Mouse (Mus musculus) left cerebral cortex, adult 8-10 months (tissue): ENCODE results near the gene Lin7c. TPM values are rescaled to one million over a fixed set of nuclear protein-coding genes. Genes with fewer than 3 reads are reported as not detected.
A peak's percentile ranks its signal among the peaks of the same experiment; 100 is the strongest.
"Not testable (repeated sequence)": the region's sequence is repeated elsewhere in the genome, so short reads cannot be mapped to it uniquely, and the experiment has no call there.

ENCODE experiments used
- DNase-seq, 2 experiments: peaks; one replicate each; pipeline ENCODE4 v3.0.0; 2022; ENCODE audit warnings: low spot score in 2 of 2
- total RNA-seq, 4 experiments: library from RNA; stranded (reverse); gene quantifications; 2 replicates each; pipeline ENCODE4 v1.2.4; 2022

Lin7c gene
- 10 to 100 TPM; 81.6 to 85.7 (median 84.4) TPM for total RNA-seq

DNA sequence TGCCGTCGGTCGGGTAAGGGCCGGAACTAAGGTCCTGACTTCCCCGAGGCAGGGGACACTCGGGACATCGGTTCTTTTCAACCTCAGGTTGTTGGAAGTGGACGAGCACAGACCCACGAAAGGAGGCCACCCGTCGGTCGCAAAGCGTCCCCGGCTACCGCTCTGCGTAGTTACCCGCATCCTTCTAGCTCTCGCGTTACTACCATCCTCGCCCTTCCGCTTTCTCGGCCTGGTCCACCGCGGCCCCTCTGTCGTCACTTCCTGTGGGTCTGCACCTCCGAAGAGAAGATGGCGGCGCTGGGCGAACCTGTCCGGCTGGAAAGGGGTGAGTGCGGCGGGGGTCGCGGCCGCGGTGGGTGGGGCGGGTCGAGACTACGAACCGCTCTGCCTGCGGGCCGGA lies at the start of gene Lin7c:
Gene Lin7c (plus strand): TSS at position 257 of the 400 bp plus-strand sequence.
- DNase-seq = peak; percentile 84 to 93

DNA sequence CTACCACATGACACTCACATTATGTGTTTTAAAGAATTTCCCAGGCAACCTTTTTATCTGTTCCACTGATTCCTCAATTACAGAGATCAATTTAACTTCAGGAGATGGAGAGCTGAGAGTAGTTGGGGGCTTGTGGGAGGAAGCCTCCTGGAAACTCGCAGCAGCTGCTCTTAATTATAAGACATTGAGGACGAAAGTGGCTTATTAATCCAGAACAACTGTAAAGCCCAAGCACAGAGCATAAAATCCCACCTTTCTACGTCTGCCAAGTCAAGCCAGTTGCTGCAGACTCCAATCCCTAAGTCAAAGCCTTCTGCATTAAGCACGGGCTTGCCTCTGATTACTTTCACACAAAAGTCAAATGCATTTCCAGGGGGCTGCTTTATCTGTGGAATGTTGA lies 44.3 kb upstream of the Lin7c start:
- no peak for DNase-seq

DNA sequence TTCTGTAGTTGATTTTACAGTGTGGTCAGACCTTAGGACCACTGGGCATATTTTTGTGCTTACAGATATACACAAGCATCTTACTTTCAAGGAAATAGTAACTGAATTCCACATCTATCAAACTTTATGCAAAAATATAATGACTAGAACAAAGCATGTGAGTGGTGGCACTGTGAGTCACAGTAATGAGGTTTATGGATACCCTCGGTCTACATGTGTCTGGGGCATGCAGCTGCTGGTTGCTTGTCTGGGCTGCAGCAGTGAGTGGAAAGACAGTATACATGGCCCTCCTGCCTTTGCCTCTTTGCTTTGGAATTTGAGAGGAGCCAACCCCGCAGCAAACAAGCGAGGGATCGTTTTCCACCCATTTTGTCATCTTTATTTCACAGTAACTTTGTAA lies 42.3 kb upstream of the Lin7c start:
- DNase-seq = no peak

DNA sequence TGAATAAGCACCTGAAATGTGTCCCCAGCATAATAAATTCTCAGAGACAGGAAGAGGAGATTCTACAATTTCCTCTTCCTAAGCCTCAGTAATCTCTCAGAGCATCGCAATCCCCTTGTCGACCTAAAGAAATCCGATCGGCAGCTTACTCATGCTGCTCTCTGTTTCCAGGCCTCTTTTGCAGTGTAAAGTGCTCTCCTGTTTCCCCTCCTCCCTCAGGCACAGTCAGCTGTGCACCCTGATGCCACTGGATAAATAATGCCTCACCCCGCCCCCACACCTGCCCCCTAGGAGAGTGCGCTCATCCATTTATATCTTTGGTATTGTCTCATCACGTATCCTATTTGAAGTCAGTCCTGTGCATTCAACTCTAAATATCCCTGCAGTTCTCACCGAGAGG lies 41.9 kb upstream of the Lin7c start:
- no peak for DNase-seq

DNA sequence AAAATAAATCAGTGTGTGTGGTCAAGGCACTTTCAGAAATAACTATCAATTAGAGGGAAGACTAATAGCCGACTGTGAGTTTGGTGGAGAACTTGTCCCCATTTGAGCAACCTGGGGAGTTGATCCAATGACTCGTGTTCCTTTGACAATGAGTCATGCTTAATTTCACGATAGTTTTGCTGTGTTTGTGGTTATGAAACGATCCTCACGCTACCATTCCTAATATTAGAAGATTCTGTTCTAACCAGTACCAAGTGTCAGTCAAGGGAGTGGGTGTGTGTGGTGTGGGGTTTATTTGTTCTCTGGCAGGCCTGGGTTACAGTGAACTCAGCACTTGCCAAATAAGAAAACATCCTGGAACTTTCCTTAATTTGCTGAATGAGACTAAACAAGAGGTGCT lies 35.1 kb upstream of the Lin7c start:
- DNase-seq = no peak

DNA sequence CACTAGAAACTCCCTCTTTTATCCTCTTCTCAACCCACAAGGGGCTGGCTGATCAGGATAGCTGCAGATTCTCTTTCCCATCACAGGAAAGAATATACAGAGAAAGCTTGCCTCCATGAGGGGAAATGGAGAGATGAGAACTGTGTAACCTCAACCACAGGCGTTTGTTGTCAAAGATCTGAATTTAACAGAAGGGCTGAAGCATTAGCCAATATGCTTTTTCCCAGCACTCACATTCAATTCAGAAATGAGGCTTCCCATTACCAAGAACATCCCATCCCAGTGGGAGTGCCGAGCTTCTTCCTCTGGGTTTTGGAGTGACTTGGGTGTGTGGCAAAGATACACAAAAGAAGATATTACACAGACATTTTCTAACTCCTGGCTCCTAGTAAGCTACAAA lies 31.0 kb upstream of the Lin7c start:
- no peak for DNase-seq

DNA sequence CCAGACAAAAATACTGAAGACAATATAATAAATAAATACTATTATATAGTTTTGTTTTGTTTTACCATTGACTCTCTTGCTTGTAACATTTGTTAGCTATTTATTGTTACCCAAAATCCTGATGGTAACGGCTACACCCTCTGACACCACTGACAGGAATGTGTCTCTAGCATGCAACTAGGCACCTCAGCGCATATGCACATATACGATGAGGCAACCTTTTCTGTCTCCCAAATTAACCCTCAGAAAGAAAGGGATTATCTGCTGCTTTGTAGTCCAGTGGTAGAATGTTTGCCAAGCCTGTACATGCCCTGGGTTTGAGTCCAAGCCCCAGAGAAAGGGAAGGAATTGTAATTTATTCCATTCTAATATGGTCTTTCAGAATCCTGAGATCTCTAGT lies 29.8 kb upstream of the Lin7c start:
- DNase-seq = no peak

DNA sequence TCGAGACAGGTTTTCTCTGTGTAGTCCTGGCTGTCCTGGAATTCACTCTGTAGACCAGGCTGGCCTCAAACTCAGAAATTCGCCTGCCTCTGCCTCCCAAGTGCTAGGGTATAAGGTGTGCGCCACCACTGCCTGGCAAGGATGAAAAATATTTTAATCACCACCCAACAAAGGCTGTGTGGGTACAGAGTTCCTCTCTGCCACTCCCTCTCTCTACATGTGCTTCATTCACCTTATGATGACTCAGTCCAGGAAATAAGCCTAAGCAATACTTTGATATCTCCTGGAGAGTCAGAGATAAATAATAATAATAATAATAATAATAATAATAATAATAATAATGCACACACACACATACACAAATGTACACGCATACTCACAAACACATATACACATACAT lies 11.2 kb upstream of the Lin7c start:
- DNase-seq = not testable (repeated sequence)

DNA sequence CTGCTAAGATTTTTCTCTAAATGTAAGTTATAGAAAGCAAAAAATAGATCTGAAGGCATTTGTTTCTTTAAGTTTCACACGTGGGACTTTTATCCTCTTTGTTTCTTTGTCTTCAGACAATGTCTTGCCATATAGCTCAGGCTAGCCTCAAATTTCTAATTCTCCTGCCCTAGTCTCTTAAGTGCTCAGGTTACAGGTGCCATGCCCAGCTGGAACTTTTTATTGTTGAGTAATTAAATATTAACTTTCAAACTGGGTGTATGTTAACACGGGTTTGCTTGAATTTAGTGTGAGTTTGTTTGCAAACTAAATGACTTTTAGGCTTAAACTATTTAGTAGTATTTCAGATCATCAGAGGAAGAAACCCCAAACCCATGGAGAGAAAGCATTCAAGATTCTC lies 9.5 kb upstream of the Lin7c start:
- DNase-seq = no peak

DNA sequence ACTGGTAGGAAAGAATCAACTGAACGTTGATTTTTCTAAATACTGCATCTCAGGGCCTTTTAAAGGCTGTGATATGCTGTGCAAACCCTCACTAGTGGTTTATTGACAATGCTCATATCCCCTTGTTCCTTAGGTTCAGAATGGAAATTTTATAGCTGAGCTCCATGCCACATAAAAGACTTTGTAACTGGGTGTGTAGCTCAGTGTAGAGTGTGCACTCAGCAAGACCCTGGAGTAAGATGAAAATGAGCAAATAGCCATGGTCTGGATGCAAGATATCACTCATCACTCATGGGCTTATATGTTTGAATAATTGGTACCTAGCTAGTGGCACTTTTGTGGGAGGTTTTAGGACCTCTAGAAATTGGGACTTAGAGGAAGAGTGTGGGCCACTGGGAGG lies 9.0 kb upstream of the Lin7c start:
- DNase-seq = no peak

DNA sequence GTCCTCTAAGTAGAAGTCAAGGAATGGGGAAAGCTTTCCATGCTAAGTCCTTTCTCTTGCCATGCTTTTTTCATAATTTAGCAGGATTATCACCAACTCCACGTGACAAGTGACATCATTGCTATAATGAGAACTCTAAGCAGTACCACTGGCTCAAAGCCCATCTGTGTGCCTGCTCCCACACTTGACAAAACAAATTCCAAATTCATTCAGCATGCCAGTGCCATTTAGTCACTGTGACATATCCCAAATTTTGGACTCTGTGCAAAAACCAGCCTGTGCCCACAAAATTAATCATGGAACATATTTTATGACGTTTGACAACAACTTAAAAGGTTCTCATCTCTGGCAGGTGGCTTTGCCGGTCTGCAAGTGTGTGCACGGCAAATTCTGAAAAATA lies 6.5 kb upstream of the Lin7c start:
- DNase-seq = peak in 1 of 2 experiments; percentile 20

DNA sequence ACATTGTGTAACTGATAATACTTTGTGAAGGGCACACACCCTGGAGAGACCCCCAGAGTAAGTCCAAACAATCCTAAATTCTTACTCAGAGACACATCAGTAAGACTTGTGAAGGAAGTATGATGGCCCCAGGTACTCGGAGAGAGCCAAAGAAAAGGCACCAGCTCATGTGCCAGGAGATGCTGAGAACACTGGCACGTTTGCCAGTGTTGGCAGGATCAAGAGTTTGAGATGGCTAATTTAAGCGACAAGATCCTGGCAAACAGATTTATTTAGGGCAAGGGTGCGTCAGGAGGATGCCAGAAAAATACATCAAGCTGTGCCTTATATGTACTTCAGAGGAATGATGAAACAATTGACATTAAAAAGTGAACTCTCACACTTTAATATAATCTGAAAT lies 6.1 kb upstream of the Lin7c start:
- DNase-seq = no peak

DNA sequence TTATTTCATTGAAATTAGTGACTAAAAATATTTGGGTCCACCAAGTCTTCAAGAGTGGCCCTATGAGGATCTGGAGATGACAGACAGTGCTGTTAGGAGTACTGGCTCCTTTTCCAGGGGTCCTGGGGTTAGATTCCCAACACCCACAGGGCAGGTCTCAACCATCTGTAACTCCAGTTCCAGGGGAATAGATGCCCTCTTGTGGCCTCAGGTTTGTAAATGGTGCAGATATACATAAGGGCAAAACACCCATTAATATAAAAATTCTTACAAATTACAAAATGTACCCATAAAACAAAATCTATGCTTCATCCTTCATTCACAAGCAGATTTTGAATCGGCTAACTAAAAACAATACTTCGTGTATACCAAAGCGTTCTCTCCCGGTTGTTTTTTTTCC lies 585 bp upstream of the Lin7c start:
- DNase-seq = no peak

DNA sequence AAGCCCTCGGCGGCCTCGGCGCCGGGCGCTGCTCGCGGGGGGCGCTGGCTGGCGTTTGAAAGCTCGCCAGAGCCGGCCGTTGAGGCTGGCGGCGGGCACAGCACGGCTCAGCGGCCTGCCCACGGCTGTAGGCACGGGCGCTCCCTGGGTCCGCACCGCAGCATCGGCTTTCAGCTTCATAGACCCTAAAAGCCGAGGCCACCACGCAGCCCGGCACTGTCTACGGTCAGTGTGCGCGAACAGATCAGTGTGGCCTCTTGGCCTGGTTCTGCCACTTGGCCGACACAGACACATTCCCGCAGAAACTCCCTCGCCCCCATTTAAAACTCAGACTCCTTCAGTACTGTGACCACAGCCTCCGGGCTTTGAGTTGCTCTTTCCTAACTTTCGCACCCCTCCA lies 378 bp downstream of the Lin7c start:
- peak in 1 of 2 experiments; percentile 33 for DNase-seq

DNA sequence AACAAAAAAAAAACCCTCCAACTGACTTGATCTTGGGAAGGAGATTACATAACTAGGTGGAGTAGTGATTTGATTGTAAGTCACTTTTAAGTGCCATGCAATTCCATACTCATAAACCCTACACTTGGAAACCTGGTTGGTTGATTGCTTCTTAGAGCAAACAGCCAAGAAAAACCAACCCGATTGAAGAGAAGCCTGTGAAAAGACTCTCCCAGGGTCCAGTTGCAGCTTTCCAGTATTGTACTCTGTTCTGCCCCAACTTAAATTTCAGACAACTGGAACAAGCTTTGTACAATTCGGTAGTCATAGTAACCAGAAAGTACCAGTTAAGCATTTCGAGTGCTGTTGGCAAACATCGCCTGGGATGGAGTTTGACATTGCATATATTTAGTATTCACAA lies 818 bp downstream of the Lin7c start:
- DNase-seq = no peak

DNA sequence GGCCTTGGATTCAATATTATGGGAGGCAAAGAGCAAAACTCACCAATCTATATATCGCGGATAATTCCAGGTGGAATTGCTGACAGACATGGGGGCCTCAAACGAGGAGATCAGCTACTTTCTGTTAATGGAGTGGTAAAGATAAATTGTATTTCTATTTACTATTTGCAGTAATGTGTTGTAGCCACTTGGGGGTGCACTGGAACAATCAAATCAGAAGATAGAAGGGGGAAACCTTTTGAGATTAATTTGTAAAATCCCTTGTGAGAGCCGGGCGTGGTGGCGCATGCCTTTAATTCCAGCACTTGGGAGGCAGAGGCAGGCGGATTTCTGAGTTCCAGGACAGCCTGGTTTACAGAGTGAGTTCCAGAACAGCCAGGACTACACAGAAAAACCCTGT lies 5.7 kb downstream of the Lin7c start:
- DNase-seq = no peak

DNA sequence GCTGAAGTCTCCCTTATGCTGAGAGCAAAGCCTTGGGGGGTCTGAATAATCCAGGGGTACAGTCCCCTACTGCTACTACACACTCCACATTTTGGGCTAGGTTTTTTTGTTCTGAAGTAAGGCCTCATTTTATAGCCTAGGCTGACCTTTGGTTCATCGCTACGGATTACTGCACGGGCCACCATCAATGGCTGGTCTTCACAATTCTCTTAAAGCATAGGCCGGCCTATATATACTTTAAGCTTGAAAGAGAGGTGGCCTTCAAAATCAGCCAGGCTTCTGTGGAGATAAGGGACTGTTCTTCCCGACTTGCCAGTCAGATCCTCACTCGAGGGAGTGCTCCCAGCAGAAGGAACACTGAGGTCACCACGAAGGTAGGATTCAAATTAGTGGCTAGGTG lies 12.2 kb downstream of the Lin7c start:
- DNase-seq = no peak

DNA sequence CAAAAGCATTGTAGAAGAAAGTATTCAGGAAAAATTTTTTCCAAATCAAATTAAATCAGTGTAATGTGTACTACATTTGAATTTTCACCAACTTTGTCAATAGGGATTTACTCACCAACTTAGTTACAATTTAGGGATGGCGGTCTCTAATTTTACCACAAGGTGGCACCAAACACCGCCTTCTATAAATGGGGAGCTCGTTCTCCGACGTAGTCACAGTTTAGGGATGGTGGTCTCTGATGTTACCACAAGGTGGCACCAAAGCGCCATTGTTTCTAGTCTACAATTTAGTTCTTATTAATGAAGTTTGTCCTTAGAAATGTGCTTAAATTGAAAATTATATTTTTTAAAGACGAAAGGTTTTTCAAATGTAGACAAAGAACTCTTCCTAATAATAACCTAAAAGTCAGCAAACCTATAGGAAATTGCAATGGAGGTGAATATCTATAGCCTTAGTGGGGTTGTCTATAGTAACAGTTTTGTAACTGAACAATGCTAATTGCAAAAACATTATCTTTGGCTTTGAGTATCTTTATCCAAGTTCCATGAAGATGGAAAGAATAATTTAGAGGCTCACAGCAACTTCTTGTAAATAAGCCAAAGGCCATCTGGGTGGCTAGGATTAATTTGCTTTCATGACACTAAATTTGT lies 13.6 kb downstream of the Lin7c start:
- DNase-seq = peak; percentile 71 to 78

DNA sequence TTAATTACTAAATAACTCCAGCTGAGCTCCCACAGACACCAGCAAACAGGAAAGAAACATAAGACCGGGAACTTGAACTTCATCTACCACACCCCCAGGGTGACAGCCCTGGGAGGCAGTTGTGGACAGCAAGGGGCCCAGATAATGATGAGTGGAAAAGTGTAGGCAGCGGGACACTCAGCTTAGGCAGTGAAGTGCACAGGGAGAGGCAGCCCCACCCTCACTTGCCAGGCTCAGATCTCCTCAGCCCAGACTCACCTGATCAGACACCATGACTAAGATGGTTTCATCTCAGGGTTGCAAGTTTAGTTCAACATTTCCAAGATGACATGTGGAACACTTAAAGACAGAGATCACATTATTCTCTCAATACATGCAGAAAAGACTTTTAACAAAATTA lies 18.5 kb downstream of the Lin7c start:
- no peak for DNase-seq

DNA sequence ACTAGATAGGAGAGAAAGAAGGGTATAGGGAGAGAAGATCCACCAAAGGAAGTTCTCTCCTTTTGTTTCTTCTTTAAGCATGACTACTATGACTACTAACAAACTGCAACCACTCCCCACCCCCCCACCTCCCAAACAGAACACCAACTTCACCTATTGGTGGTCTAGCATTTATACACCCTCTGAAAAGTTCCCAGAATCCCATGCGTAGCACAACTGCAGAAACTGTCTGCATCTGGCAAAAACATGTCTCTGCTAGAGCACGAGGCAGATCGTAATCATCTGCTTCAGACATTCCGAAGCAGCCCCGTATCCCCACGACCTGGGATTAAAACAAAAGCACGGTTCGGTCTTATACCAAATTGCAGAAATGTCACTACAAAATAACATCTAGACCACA lies 21.6 kb downstream of the Lin7c start:
- no peak for DNase-seq

DNA sequence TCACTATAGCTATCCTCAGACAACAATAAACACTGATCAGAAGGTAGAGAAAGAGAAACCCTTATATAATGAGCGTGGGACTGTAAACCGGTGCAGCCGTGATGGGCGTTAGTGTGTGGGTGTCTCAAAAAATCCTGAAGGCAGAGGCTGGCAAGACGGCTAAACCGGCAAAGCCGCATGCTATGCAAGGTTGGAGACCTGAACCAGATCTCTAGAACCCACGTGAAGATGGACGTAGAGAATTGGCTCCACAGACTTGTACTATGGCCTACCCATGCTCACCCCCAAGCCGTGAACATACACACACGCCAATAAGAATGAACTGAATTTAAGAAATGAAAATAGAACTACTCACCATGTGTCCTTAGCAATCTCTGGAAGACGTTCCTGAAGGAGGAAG lies 22.1 kb downstream of the Lin7c start:
- no peak for DNase-seq

DNA sequence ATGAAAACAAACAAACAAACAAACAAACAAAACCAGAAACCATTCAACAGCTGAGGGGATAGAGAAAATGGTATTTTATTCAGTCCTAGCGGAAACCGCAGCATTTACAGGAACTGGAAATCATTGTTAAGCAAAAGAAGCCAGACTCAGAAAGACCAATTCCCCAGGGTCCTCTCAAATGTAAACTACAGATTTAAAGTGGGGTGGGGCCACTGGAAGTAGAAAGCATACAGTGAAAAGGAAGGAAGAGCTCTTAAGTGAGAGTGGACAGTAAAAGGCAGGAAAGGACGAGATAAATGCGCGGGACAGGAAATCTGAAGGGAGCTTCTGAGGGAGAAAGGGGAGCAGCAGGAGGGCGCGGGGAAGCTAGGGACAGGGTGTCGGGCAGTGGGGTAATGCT lies 22.6 kb downstream of the Lin7c start:
- DNase-seq = no peak

DNA sequence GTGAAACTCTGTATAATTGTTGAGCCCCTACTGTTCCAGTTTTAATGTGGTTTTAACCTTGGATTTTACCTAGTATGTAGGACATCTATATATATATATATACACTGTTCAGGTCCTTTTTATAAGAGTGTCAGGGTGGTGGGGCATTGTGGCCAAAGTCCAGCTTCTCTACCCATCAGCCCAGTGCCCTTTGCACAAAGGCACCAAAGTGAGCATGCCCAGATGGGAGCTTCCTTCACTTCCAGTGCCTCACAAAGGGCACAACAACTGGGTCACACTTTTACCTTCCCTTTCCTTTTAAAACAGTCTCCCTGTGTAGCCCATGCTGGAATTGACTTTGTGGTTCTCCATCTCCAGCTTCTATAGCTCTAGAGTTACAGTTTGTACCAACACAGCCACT lies 23.9 kb downstream of the Lin7c start:
- no peak for DNase-seq
